Mouse (Mus musculus) cerebellum, adult 2 months (tissue): ENCODE results near the gene Ehmt1. TPM values are rescaled to one million over a fixed set of nuclear protein-coding genes. Genes with fewer than 3 reads are reported as not detected.

Experiments used
- DNase-seq, 2 experiments: peaks; one replicate each; pipeline ENCODE4 v3.0.0; 2021
- H3K27ac ChIP-seq: fragments of 200-500 bp; 2 replicates; pipeline ENCODE4 v1.5.1; 2012; ENCODE audit warnings: low read length, control low read depth, inconsistent platforms; ENCODE audit not compliant: insufficient read depth
- H3K27me3 ChIP-seq: fragments of 200-500 bp; 2 replicates; pipeline ENCODE4 v1.6.1; 2012; ENCODE audit warnings: inconsistent platforms, mild to moderate bottlenecking, low read length, moderate library complexity; ENCODE audit not compliant: control insufficient read depth, insufficient read depth
- H3K4me1 ChIP-seq: fragments of 200-500 bp; 2 replicates; pipeline ENCODE4 v1.6.1; 2011; ENCODE audit warnings: low read length; ENCODE audit not compliant: control insufficient read depth, insufficient read depth
- H3K4me3 ChIP-seq: fragments of 200-500 bp; replicated peaks from 2 replicates; pipeline ENCODE3; 2011; ENCODE audit warnings: mild to moderate bottlenecking, low read depth, low read length, control low read depth; ENCODE audit not compliant: insufficient read depth
- CTCF ChIP-seq: fragments of 200-500 bp; IDR thresholded peaks from 2 replicates; pipeline ENCODE4 v1.5.1; 2011; ENCODE audit warnings: low read depth, mild to moderate bottlenecking, control low read depth, low read length, moderate library complexity, borderline replicate concordance; ENCODE audit not compliant: insufficient read depth
- POLR2A ChIP-seq: fragments of 200-500 bp; IDR thresholded peaks from 2 replicates; pipeline ENCODE4 v1.6.1; 2011; ENCODE audit warnings: low read length, control low read depth, borderline replicate concordance; ENCODE audit not compliant: insufficient read depth
- WGBS: fragments of 180-500 bp; shearing (Covaris S2); methylation state at CpG from one replicate; pipeline ENCODE4 v1.1.7; 2018; 5-methylcytosine and 5-hydroxymethylcytosine counted together
- polyA plus RNA-seq: library from polyadenylated mRNA; depleted of rRNA; stranded (reverse); fragments of >200 nt; gene quantifications from 2 replicates; pipeline ENCODE4 v1.2.3, GENCODE M21; 2012; rRNA removed

The Ehmt1 gene
- polyA plus RNA-seq, 1 experiment, result 63.9 TPM

GRCm38 (mm10) chr2:24755276-24755675 is 164.1 kb downstream of the Ehmt1 start:
- Histone ChIP-seq H3K27me3 (no peaks in the 10 kb centered on the region), H3K27ac (no peak overlapping the region), H3K4me3 (no peak overlapping the region), H3K4me1 (peaks cover under 1% of the 10 kb centered on the region; the same call in 1 of the 2 replicates)
- TF ChIP-seq POLR2A (no peak), CTCF (peak; percentile 72)
- peak; percentile 55 to 66 for DNase-seq
- 100% methylated on average over 1 of the region's 1 CpGs for WGBS

GRCm38 (mm10) chr2:24752599-24752998 is 166.8 kb downstream of the Ehmt1 start:
- no peak for TF ChIP-seq POLR2A
- TF ChIP-seq CTCF, result no peak
- Histone ChIP-seq H3K27ac (no peak overlapping the region), H3K4me1 (no peaks in the 10 kb centered on the region; the same call in 1 of the 2 replicates), H3K27me3 (no peaks in the 10 kb centered on the region), H3K4me3 (no peak overlapping the region)
- 46% methylated on average over 4 of the region's 4 CpGs for WGBS
- DNase-seq, result no peak

GRCm38 (mm10) chr2:24750051-24750450 is 169.4 kb downstream of the Ehmt1 start:
- 70% methylated on average over 3 of the region's 3 CpGs for WGBS
- no peaks in the 10 kb centered on the region; the same call in 1 of the 2 replicates for H3K4me1 ChIP-seq
- H3K4me3 ChIP-seq, result no peak overlapping the region
- no peak for TF ChIP-seq POLR2A
- TF ChIP-seq CTCF, result no peak
- no peaks in the 10 kb centered on the region for H3K27me3 ChIP-seq
- no peak overlapping the region for H3K27ac ChIP-seq
- no peak for DNase-seq

- no peak for DNase-seq
- H3K4me3 ChIP-seq, result no peak overlapping the region
- TF ChIP-seq POLR2A (no peak), CTCF (no peak)
- 85% methylated on average over 7 of the region's 7 CpGs for WGBS
- no peaks in the 10 kb centered on the region for H3K27me3 ChIP-seq
- H3K27ac ChIP-seq, result no peak overlapping the region
- H3K4me1 ChIP-seq, result peaks cover 7% of the 10 kb centered on the region
Observed at GRCm38 (mm10) chr2:24747878-24748277, 171.5 kb downstream of the Ehmt1 start.

Other genes with a start within 250 kb of the Ehmt1 start
- 32.9 and 35.5 TPM in 2 replicates for gene Cacna1b, start 156.5 kb downstream of the Ehmt1 start, polyA plus RNA-seq
- 46.7 and 47.2 TPM in 2 replicates for gene Arrdc1, start 15.6 kb upstream of the Ehmt1 start, polyA plus RNA-seq
- 18.2 and 19.5 TPM in 2 replicates for gene Zmynd19, start 30.2 kb upstream of the Ehmt1 start, polyA plus RNA-seq
- gene Dph7, start 42.8 kb upstream of the Ehmt1 start, polyA plus RNA-seq, result 34.3 and 39.7 TPM in 2 replicates
- gene Mrpl41, start 55.5 kb upstream of the Ehmt1 start, polyA plus RNA-seq, result 137 and 140 TPM in 2 replicates
- 16.0 and 17.8 TPM in 2 replicates for gene Pnpla7, start 56.4 kb upstream of the Ehmt1 start, polyA plus RNA-seq
- gene Nsmf, start 134.7 kb upstream of the Ehmt1 start, polyA plus RNA-seq, result 203 and 244 TPM in 2 replicates
- gene Entpd8, start 160.7 kb upstream of the Ehmt1 start, polyA plus RNA-seq, result not detected in 2 replicates
- not detected in 2 replicates for gene Noxa1, start 175.5 kb upstream of the Ehmt1 start, polyA plus RNA-seq